15 mouse cellular contexts compared by ENCODE assay signal in the genomic region with DNA sequence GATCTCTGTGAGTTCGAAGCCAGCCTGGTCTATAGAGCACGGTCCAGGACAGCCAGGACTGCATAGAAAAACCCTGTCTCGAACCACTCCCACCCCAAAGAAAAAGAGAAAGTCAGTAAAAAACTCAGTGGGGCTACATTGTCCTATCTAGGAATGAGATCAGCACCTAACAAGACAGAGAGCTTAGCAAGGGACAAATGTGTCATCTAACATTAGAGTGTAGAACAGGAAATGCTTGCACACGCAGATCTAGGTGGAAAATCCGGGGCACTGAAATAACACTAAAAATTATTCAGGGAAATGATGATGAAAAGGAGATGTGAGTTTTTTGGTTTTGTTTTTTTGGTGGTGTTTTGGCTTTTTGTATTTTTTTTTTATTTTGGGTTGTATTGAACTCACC.
A peak's percentile ranks its signal among the peaks of the same experiment; 100 is the strongest.
DNase-seq lines count a peak whose midpoint lies in the region.
"Had no signal": no experiment of that assay in that cellular context is flagged by ENCODE, and none has a peak within 500 bp of the region (broad histone marks: within the 10 kb centered on the region; RNA-seq: fewer than 3 reads in every experiment).

No protein-coding gene starts in this region.

- DNase-seq in 416B (ENCODE audit: low read depth), result peak; percentile 13
- peak; percentile 53 for DNase-seq in CD4-positive, CD25-positive, alpha-beta regulatory T cell, adult 2 months (ENCODE audit: low read depth, low spot score)
- DNase-seq in induced T-regulatory cell, adult 2 months (ENCODE audit: low read depth), result peak; percentile 48
- DNase-seq in right cerebral cortex, adult 18-20 months, result no peak
- DNase-seq in adrenal gland, postnatal 10 days, result no peak
- no peak for DNase-seq in right cerebral cortex, postnatal 36 days (ENCODE audit: low spot score in 2 of 2)
- DNase-seq: adrenal gland, postnatal 14 days; cerebellum, adult 11-12 months; cerebellum, adult 8-10 months; cerebellum, postnatal 36 days; embryo, embryonic 11 days; gastrocnemius, postnatal 25 days; heart, postnatal 10 days; heart, postnatal 36 days; kidney, adult 2 months had no signal

Comparison
In these comparisons a context has a peak if more than half of its experiments do, and no peak if none do; other contexts are left out.
1. DNase-seq: peak in 416B (single experiment), CD4-positive, CD25-positive, alpha-beta regulatory T cell, adult 2 months (single experiment) and induced T-regulatory cell, adult 2 months (single experiment); none in right cerebral cortex, adult 18-20 months (single experiment), adrenal gland, postnatal 10 days (single experiment) and right cerebral cortex, postnatal 36 days (0 of 2).